Mouse (Mus musculus) spleen, adult 18-20 months (tissue): ENCODE measurements around the gene Sec62.

Experiments used
- DNase-seq, 2 experiments: peaks; one replicate each; pipeline ENCODE4 v3.0.0; 2022; ENCODE audit warnings: mixed read lengths in 2 of 2

Sec62 gene

DNA sequence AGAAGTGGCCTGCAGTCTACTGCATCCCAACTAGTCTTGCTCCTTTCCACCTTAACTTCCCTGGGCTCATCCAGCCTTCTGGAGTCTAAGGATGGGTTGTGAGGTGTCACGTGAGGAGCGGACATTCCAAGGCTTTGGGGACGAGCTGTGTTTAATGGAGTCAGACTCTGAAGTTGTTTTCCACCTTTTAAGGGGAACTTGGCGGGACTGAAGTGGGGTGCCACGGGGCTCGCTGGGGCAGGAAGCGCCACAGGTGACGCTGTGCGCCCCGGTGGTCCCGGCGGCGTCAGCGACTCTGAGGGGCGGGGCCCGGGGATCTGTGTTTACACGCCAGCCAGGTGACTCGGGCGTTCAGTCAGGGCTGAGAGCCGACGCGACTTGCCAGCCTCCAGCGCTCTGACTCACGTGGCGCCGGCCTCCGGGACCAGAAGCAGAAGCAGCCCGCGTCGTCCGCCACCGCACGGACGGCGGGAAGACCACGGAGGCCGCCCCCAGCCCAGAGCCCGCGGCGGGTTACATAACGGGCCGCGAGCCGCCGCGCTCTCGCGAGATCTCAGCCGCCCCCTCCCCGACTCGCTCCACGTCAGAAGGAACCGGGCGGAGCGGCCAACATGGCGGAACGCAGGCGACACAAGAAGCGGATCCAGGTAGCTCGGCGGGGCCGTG is at the start of gene Sec62:
Gene Sec62 (plus strand): TSS at position 139 of the 666 bp plus-strand sequence.
- DNase-seq, result peak; percentile 86 to 92

DNA sequence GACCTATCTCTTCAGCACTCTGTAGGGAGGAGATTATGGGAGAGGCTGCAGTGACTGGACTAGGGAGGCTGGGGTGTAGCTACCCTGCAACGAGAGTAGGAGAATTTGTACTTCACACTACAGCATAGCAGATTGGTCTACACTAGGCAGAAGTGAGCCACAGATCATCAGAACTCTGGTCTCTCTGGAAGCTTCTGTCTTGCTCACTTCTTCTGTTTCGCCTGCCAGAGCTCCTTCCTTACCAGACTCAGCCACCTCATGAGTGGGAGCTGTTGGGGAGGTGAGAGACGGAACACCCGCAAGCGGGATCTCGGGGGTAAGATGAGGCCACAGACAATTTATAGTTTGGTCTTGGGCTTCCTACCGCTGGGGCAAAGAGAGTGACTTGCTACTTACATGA is 49.8 kb upstream of the Sec62 start:
- no peak for DNase-seq

DNA sequence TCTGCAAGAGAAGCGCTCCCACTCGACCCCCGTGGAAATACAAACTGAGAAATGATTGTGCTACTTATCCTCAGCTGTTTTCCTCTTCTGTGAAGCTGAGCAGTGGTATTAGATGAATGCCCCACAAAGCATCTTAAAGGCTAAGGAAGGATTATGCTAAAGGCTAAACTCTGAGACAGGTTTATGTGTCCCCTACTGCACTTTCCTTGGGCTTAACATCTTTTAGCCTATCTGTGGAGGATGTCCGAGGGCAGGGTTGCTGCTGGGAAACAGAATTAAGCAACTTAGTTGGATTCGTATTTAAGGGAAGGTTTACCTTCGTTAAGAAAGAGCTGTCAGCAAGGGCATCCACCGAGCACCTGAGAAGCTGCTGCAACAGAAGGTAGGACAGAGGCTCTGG is 46.7 kb upstream of the Sec62 start, which contains the start of gene Samd7:
Gene Samd7 (plus strand): TSS at position 288 of the 400 bp plus-strand sequence.
- no peak for DNase-seq

DNA sequence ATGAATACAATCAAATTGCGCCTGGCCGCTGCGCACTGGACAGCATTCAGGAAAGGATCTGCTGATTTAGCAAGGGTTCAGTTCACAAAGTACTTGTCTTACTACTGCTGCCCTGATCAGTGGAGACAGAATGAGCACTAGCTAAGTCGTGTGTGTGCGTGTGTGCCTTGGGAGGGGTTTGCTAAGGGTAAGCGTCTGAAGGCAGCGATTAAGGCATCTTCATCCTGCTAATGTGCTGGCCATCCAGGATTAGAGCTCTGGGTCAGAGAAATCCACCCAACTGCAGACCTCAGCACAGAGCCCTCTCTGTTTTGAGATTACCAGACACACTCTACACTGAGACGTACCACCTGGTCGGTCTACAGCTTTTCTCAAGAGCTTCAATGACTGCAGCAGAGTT is 44.4 kb upstream of the Sec62 start:
- DNase-seq, result no peak

DNA sequence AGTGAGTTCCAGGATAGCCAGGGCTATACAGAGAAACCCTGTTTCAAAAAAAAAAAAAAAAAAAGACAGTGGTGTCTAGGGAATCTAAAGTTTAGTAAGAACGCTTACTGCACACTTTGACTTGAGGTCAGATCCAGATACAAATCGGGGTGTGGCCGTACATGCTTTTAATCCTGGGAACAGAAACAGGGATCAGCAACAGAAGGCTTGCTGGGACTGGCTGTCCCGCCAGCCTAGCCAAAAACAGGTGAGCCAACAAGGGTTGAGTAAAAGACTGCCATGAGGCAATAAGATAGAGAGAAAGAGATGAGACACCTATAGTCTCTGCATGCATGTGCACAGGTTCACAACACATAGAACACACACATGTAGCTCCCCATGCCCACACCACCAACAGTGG is 38.0 kb upstream of the Sec62 start:
- DNase-seq, result no peak

DNA sequence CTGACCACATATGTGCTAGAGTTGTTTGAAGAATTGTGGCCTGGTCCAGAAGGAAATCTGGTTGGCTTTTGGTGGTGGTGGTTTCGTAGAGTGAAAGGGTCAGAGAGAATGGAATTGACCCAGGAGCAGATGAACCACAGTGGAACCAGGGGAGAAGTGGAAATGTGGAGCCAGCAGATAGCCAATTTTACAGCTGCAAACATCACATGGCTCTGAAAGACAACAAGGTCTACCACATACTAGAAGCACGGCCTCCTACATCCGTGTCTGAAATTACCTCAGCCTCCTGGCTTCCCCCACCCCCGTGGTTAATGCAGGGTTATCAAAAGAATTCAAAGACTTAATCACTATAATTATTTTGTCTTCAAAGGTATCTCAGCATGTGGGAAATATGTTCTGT is 27.8 kb upstream of the Sec62 start:
- no peak for DNase-seq

DNA sequence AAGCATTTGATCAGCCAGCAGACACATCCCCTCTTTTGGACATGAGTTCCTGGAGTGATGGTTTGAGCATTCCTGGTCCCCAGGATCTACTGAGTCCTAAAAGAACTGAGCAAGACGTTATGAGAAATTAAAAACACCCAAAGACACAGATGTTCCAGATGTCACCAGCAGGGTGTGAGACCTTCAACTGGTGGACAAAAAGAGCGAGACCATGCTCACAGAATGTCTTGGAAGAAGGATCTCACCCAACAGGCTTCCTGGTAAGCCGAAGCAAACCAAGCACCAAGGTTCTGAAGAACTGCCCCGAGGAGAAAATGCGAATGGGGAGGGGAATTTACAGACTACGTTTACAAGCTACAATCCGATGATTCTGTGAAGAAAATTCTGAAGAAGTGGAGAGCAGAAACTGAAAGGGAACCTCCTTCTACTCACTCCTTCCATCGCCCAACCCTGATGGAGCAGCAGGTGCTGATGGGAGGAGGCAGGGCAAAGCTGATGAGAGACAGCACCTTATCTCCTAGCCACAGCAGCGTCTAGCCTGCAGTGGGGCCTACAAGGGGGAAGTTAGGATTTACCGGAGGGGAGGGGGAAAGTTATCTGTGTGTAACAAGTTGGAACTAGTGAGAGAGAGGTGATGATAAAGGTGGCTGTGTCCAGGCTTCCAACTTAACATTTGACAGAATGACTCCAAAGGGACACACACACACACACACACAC is 27.2 kb upstream of the Sec62 start:
- peak; percentile 29 to 39 for DNase-seq

DNA sequence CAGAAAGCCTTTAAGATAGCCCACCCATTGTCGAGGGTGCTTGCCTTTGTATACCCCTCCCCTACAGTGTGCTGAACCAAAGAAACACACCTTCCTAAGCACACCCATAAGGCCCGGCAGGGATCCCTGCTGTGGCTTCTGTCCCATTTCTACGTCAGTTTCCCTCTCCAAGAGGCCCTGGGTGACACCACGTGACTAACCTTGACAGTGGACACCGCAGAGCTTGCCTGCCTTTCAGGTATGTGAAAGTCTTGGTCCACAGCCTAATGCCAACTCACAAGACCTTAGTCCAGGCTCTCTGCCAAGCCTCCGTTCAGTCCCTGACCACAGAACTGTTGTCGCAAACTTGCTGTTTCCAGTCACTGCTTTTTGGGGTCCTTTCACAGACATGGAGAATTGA is 26.5 kb upstream of the Sec62 start:
- no peak for DNase-seq

DNA sequence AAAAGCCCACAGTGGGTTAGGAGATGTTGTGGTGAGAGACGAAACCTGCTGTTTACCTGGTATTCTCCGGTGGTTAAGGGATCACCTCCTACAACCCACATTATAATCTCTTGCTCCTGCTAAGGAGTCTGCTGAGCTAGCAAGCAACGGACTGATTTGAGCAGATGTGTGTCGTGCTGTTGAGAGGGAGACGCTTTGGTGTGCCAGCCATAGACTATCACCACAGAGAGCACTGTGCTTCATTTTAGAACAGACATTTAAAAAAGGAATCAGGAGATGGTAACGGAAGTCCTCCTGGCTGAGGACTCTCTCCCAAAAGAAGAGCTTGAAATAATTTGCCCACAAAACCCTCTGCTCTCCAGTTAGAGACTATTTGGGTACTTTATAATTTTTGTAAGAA is 25.4 kb upstream of the Sec62 start:
- DNase-seq, result no peak

DNA sequence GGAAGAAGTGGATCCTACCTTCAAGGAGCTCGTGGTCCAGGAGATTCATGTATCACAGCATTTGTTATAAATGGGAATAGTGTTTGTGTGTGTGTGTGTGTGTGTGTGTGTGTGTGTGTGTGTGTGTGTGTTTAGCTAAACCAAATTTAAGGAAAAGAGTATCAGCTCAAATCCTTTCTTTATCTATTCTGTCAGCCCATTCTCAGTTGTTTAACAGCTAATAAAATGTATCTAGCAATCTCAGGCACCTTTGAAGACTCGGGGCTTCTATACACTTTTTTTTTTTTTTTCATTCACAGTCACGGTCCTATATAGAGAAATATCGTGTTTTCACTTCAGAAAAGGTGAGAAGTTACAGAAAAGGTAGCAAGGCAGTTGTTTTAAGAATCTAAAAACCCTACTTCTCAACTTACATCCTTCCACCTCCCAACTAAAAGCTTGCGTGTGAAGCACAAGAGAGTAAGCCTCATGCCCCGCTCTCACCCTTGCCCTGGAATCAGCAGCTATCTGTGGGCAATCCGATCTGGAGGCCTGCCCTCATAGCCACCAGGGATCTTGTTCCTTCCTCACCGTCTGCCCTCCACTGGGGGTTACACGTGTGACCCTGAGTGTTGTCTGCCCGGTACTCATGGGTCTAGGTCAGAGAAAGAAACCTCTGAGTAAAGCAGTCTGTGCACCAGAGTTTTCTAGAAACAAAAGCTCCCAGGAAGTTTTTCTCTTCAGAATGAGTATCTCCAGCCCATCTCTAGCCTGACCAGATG is 22.7 kb upstream of the Sec62 start:
- no peak for DNase-seq

DNA sequence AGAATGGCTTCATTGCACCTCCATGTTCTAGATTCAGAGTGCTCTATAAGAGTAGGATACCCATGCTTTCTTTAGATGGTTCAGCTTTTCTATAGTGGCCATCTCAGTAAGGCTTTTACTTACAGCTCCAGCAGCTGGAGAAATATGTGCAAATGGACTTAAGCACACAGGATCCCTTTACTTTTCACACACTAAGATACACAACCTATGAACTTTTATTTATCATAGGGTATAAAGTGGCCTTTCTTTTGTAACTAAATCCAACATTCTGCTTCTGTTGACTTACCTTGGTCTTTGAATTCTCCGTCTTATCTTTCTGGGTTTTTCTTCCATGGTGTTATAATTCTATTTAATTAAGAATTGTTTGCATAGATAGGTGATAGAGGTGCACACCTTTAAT is 21.1 kb upstream of the Sec62 start:
- DNase-seq, result no peak

DNA sequence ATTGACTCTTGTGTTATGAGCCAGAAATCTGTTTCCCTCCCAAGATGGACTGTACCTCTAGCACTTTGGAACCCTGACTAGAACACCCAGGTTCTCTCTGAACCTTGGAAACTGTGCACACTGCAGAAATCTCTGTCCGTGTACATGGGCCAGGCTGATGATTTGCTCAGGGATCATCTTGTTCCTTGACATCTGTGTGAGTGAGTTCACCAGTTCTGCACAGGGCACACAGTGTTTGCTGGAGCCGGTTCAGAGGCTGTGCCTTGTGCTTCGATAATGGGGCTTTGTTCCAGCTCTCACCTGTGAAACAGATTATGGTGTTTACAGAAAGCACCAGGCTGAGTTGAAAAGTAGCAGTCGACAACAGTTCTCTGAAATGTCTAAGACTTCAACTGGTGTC is 20.0 kb upstream of the Sec62 start:
- no peak for DNase-seq

DNA sequence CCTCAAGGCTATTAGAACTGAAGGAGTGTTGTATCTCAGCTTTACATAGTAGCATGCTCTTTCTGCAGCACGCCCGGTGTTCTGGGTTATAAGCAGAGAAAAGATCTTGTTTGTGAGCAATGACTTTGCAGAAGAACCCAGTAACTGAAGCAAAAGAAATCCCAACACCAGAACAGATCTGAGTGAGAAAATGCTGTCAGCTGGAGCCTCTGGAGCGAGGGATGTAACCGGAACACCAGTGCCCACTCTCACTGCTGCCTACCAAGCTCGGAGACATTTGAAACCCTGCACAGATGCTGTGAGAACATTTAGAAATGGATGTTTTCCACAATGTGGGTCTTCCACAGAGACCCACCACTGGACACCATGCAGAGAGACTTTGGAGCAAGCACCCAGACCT is 18.0 kb upstream of the Sec62 start:
- DNase-seq, result no peak

DNA sequence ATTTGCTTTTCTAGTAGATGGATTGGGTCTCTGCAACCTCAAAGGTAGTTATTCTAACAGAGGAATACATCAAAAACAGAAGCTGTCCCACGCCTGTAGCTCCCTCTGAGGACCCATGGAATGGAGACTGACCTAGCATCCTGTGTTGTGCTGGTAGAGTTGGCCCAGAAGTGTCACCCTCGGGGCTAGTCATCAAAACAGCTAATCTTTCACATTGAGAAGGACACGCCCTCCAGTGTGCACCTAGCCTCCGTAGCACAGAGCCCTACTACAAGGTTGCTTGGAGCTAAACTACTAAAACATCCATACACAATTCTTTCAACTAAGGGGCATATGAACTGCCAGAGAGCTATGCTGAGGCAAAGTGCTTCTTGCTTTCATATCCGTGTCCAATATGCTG is 14.7 kb upstream of the Sec62 start:
- no peak for DNase-seq

DNA sequence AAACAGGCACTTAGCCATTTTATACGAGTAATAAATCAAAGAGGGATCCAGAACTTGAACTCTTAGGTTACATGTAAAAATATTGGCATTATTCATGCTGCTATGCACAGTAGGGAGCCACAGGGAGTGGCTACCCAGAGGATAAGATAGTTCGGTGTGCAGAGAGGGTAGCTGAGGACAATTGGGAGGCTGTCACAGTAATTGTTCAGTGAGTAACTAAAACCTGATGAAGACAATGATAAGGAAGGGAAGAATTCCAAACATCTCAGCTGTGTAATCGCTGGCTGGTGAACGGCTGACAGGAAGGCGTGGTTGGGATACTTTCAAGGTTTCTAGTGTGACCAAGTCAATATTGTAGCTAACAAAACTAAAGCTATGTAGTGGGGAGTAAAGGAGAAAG is 4.1 kb upstream of the Sec62 start:
- DNase-seq, result no peak

DNA sequence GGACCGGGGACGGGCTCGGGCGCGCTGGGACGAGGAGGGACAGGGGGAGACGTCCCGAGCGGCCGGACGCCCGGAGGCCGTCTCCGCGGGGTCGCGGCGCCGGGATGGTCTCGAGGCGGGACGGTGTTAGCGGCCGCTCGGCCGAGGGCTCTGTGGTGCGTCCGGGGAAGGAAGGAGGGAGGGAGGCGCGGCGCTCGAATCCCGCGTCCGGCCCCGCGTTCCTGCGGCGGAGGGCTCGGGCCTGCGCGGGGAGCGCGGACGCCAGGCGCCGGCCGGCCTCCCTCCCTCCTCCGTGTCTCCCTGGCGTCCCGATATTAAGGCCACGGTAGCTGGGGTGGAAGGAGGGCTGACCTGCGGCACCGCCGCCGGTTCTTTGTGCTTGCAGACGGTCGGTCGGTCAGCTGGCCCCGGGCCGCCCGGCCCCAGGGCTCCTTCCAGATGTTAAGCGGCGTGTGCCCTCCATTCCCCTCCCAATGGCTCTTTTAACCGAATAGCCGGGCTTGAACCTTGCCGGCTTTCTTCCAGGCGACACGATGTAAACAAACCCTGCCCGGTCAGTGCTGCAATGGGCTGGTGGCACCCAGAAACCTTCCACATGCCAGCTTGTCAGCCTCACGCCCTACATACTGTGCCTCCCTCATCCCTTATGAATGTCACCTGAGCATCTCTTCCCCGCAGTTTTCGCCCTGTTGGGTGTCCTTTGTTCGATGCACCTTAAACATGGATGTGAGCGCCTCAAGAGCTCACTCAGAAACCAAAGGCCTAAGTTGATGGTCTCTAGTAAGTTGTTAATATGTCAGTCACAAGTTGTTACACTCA is 937 bp downstream of the Sec62 start:
- DNase-seq, result no peak

DNA sequence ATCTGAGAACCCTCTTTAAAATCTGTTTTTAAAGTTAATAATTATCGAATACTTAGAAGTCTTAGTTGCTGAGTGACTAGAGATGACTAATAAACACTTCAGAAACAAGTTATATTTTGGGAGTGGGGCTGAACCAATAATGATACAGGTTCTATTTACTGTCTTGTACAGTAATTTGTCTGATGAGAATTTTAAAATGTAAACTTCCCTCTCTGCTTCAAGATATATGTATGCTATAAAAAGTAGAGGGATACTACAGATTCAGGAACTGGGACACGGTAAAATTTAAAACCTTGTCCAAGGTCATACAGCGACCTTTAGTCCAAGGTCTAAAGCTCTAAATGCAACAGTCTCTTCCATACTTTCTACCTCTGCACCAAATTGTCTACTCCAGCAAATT is 9.5 kb downstream of the Sec62 start:
- no peak for DNase-seq

DNA sequence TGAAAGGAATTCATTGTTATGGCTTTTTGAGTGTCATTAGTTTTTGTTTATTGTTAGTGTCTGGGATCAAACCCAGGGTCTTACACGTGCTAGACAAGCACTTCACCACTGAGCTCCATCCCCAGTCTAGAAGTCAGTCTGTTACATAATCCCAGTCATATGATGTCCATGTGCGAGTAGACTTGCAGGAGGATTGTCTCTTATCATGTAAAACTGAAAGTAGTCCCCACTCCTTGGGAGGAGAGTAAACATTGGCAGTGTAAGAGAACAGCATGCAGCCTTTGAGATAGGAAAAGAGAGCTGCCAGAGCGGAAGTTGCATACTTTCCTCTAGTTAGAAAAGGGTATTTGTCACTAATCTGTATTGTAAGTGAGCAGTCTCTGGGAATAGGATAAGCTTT is 20.2 kb downstream of the Sec62 start:
- no peak for DNase-seq

DNA sequence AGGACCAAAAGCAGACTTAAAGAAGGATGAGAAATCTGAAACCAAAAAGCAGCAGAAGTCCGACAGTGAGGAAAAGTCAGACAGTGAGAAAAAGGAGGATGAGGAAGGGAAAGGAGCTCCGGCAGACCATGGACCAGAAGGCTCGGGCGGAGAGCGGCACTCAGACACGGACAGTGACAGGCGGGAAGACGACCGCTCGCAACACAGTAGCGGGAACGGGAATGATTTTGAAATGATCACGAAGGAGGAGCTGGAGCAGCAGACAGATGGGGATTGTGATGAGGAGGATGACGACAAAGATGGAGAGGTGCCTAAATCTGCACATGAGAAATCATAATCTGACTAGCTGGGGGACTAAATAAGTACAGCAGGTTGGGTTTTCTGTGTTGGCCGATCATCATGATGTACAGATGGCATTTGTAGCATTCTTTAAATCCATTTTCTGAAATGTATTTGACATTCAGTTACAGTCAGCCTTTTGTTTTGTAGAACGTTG is 26.0 kb downstream of the Sec62 start:
- DNase-seq, result no peak

DNA sequence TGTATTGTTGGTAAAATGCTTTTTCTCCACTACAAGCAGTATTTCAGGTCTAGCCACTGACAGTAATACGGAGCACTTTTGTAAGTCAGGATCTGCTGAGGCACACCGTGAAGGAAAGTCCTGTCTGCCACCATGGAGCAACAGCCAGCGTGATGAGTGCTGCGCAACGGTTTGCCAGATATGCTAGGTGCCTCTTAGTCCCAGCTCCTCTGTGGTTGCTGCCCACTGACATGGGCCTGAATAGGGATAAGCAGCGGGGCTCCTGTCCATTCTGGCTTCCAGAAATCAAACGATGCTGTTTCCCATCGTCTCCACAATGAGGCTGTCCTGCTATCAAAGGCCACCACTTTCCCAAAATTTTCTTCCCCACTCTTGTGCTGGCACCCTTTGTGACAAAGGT is 29.5 kb downstream of the Sec62 start:
- no peak for DNase-seq

DNA sequence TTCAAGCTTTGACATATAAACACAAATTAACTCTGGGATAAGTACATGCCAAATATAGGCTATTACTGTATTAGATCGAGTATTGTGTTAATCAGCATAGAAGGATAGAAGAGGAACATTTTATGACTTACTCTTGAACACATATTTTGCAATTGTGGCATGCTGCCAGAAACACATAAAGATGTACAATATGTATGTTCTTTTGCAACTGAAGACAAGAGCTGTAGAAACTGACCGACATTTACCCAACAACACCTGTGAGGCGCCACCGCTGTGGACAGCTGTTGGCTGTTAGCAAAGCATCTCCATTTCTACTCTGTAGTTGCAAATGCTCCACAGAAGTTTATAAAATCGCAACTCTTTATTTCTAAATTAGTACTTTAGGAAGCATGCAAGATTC is 33.4 kb downstream of the Sec62 start:
- DNase-seq, result no peak

DNA sequence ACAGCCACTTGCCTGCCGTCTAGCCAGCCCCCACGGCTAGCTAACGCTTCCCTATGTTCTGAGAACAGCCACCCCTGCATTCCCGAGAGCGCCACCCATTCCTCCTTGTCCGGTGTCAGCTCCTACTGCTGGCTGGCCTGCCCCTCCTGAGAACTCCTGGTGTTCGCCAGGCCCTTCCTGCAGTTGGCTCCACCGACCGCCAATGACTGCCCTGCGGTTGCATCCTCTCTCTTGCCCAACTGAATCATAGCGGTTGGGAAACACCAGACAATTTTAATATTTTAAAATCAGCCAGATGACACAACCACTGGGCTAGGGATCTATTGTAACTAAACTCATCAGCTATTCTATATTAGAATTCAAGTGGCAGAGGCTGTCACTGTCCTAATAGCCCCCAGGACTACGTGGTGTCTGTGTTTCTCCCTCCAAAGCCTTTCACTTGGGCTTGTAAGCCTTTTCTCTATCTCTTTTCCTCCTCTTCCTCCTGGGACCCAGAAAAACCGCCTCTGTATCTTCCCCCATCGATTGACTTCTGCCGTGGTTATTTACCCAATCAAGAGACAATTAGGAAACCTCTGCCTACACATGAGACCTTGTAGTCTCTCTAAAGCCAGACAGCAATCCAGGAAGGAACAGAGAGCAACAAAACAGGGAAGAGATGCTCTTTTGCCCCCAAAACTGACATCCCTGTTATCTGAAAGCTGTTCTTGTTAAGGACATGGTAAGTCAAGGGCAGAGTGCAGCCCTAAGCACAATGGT is 39.4 kb downstream of the Sec62 start:
- no peak for DNase-seq
